Mouse (Mus musculus) mammary gland, adult 2 months (tissue): Measurements from ENCODE around the gene Cst13. TPM values are rescaled to one million over a fixed set of nuclear protein-coding genes. Genes with fewer than 3 reads are reported as not detected.

Experiments used
- polyA plus RNA-seq: library from polyadenylated mRNA; depleted of rRNA; stranded (reverse); fragments of >200 nt; gene quantifications from 2 replicates; pipeline ENCODE4 v1.2.3, GENCODE M21; 2012; ENCODE audit warnings: low replicate concordance; rRNA removed

Cst13 gene
- polyA plus RNA-seq, result not detected in 2 replicates

DNA sequence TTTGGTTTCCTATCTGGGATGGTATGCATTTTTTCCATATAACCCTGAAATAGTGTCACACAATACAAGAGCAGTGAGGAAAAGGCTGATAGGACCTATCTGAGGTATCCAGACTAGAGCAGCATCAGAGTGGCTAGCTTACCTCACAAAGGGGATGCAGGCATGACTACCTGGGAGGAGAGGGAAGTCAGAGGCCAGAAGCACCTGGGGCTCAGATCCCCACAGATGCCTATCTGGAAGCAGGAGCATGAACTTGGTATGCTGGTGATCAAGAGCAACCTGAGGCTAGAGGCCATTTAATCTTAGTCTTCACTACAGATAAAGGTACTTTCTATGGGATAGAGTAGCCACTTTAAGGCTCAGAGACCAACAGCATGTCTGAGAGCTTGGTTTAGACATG, at the start of gene Cst13:
TSS of gene Cst13 (plus strand) at position 173 of the 400 bp plus-strand sequence.

DNA sequence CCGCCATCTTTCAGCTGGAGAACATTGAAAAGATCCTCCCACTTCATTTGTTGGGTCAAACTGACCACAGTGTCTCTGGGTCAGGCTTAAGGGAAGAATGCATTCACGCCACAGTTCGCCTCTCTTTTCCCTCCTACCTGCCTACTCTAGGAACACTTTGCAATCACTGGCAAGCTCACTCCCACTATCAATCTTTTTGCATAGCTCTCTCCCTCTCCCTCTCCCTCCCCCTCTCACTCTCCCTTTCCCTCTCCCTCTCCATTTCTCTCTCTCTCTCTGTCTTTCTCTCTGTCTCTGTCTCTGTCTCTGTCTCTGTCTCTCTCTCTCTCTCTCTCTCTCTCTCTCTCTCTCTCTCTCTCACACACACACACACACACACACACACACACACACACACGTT, 48.5 kb upstream of the Cst13 start, which contains the start of gene Cst11:
TSS of gene Cst11 (minus strand) at position 101 of the 400 bp plus-strand sequence.

DNA sequence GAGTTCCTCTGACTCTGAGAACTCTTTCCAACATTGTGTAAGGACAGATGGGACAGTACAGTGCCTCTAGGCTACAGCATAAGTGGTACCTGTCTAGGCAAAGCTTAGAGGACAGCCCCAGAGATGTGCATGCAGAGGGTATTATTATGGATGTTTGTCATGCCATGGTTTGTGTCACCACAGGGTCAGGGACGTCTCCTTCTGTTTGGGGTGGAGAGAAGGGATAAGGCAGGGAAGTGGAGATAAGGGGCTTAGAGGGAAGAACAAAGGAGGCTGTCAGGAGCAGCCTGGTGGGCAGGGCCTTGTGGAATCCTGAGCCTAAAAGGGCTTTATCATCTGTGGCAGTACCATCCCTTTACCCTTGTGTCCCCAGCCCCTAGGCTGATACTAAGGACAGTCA, 38.2 kb upstream of the Cst13 start, which contains the start of gene 8030411F24Rik:
TSS of gene 8030411F24Rik (plus strand) at position 301 of the 400 bp plus-strand sequence.

DNA sequence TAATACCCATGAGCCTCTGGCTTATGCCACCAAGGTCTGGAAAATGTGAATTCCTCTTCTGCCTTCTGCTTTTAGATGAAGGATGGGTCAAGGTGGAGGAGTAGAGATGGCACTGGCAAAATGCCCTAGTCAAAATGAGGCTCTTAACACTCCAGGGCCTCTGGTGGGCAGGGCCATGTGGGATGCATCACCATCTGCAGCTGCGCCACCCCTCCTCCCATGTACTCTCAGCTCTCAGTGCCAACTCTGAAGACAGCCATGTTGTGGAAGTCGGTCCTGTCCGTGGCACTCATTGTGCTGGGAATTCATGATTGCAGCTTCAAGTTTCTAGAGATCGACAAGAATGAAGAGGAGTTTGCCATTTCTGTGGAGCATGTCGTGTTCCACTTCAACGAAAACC, 30.7 kb upstream of the Cst13 start, which contains the start of gene Cst12:
TSS of gene Cst12 (plus strand) at position 220 of the 400 bp plus-strand sequence.

DNA sequence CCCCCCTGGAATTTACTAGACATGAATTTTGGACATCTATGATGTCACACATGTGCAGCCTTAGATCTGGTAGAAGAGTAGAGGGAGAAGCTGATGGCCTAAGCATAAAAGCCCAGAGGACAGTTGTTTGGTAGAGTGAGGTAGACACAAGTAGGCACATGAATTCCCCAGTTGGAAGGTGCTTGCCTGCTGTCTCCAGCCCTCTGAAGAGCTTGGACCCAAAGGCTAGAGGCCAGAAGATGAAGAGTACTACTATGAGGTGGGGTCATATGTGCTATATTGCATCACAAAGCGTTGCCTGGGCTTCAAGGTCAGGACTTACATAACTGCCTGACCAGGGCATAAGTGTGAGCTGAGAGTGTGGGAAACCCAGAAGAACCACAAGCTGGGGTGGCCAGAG, 21.4 kb upstream of the Cst13 start, which contains the start of gene Cst8:
TSS of gene Cst8 (plus strand) at position 301 of the 400 bp plus-strand sequence.

DNA sequence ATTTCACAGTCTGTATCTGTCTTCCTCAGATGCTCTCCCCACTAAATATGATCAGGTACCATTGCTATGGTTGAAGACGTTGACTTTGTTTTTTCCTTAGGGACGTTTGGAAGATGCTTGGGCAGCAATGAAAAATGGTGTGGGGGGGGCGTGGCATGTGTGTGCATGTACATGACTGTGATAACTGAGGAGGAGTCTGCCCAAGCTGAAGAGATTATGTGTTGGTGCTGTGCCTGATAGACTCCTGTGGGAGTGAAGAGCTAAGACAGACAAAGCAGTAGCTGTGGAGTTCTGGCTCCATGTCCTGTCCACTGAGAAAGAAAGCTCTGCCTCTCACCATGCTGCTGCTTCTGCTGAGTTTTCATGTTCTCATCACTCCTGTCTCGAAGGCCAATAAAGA, 15.0 kb downstream of the Cst13 start, which contains the start of gene Cst9:
TSS of gene Cst9 (plus strand) at position 236 of the 400 bp plus-strand sequence.

DNA sequence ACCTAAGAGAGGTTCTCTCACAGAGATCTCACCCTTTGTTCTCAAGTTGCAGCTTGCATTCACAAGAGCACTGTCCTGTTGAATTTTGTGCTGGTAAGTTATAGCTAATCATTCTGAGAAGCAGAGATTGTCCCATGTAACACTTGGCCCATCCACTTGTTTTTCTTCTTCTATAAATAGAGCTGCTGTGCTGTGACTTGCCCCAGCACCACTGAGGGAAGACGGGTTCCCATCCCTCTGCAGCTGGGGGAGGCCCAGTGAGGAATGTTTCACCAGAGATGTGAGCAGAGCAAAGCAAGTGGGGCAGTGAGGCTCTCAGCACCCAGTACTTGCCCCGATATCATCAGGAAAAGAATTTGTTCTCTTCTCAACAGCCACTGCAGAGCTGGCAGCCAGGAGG, 45.1 kb downstream of the Cst13 start, which contains the start of gene 9230104L09Rik:
TSS of gene 9230104L09Rik (minus strand) at position 73 of the 400 bp plus-strand sequence.

DNA sequence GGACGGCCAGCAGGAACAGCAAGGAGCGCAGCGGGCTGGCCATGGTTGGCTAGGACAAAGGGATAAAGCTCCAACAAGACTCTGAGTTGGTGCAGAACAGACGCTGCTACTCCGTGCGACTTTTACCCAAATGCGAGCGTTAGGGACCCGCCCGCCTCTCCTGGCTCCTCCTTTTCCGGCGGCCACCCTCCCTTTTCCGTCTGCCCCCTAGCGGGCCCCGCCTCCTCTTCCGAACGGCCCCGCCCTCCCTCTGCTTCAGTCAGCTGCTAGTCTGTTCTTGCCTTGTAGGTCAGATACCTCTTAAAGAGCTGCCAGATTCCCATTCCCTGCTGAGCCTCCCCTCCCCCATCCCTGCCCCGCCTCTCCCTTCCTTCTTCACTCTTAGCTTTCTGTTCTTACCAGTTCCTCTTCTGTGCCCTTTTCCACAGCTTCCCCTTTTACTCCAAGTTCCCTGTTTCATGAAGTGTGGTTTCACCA, 55.5 kb downstream of the Cst13 start, which contains the start of gene Cst3:
TSS of gene Cst3 (minus strand) at position 358 of the 477 bp plus-strand sequence.

Other genes with a start within 250 kb of the Cst13 start
- gene Nxt1, start 147.5 kb upstream of the Cst13 start, polyA plus RNA-seq, result 14.5 and 19.0 TPM in 2 replicates
- 11.3 and 12.8 TPM in 2 replicates for gene Gzf1, start 139.1 kb upstream of the Cst13 start, polyA plus RNA-seq
- 0.32 and 2.0 TPM in 2 replicates for gene Napb, start 87.6 kb upstream of the Cst13 start, polyA plus RNA-seq
- gene Cstl1, start 69.7 kb upstream of the Cst13 start, polyA plus RNA-seq, result not detected in 2 replicates
- gene Cst11, start 48.6 kb upstream of the Cst13 start, polyA plus RNA-seq, result not detected in 2 replicates
- not detected in 2 replicates for gene 8030411F24Rik, start 38.1 kb upstream of the Cst13 start, polyA plus RNA-seq
- gene Cst12, start 30.7 kb upstream of the Cst13 start, polyA plus RNA-seq, result not detected in 2 replicates
- gene Cst8, start 21.3 kb upstream of the Cst13 start, polyA plus RNA-seq, result not detected in 2 replicates
- gene Cst9, start 15.1 kb downstream of the Cst13 start, polyA plus RNA-seq, result not detected in 2 replicates
- 0.80 TPM in 1 of 2 replicates, not detected in the other for gene 9230104L09Rik, start 45.0 kb downstream of the Cst13 start, polyA plus RNA-seq
- gene Cst3, start 55.6 kb downstream of the Cst13 start, polyA plus RNA-seq, result 1,653 and 1,659 TPM in 2 replicates
- not detected in 2 replicates for gene Gm1330, start 183.2 kb downstream of the Cst13 start, polyA plus RNA-seq
- not detected in 2 replicates for gene Gm10750, start 197.2 kb downstream of the Cst13 start, polyA plus RNA-seq